Mouse (Mus musculus) thymus, postnatal 36 days (tissue): ENCODE results near the gene Clta.

Source experiments
- DNase-seq, 2 experiments: peaks; one replicate each; pipeline ENCODE4 v3.0.0; 2022; ENCODE audit warnings: mixed read lengths in 2 of 2

The Clta gene

GRCm38 (mm10) chr4:44074422-44074821 lies 70.2 kb downstream of the Clta start:
- DNase-seq = no peak

DNA sequence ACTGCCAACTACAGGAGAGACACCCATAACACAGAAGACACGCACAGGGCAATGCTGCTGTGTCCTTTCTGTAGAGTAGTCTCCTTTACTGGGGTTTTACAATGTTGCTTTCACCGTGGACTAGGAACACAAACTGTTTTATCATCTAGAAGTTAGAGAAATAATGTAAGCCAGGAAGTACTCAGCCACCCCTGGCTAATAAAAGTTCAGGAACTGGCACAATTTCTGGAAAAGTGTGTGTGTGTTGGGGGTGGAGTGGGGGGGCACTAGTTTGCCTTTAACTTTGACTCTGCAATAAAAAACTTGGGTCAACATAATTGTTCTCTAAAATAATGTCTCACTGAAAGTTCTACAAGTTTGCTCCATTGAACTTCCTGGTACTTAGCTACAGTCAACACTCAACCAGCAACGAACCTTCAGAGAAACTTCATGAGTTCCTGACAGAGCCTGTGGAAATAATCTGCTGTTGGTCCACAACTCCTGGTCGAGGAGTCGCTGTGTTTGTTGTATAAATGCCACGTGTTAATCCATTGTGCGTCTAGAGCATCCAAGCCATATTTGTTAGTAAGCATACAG lies 74.2 kb downstream of the Clta start:
- DNase-seq = no peak
